Mouse (Mus musculus) spleen, postnatal 0 days (tissue): Measurements from ENCODE around the gene Mmp13. TPM values are rescaled to one million over a fixed set of nuclear protein-coding genes. Genes with fewer than 3 reads are reported as not detected.

Experiments
- polyA plus RNA-seq: library from polyadenylated mRNA; unstranded; fragments of >200 nt; fragmentation: Nextera tagmentation; extraction: Ambion mirVana; gene quantifications from 2 replicates; pipeline ENCODE4 v1.2.1, GENCODE M21; 2015

Gene Mmp13
- 0.40 and 0.58 TPM in 2 replicates for polyA plus RNA-seq

DNA sequence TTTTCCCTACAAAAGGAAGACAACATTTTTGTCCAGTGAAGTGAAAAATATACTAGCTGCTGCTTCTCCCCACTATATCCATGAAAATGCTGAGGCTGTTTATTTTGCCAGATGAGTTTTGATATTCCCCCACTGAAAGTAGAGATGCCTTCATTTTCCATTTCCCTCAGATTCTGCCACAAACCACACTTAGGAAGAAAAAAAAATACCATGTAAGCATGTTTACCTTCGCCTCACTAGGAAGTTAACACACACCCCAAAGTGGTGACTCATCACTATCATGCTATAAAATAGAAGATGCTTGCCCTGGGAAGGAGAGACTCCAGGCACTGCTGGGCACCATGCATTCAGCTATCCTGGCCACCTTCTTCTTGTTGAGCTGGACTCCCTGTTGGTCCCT lies at the start of gene Mmp13:
TSS of gene Mmp13 (plus strand) at position 301 of the 400 bp plus-strand sequence.

Other genes starting within 250 kb of the Mmp13 start
- 3.8 and 5.3 TPM in 2 replicates for gene Dync2h1, start 88.1 kb upstream of the Mmp13 start, polyA plus RNA-seq
- gene Dcun1d5, start 88.0 kb upstream of the Mmp13 start, polyA plus RNA-seq = 79.1 and 85.7 TPM in 2 replicates
- gene Mmp12, start 71.9 kb downstream of the Mmp13 start, polyA plus RNA-seq = 0.18 and 0.19 TPM in 2 replicates
- not detected in 2 replicates for gene Mmp1b, start 115.5 kb downstream of the Mmp13 start, polyA plus RNA-seq
- 0.23 TPM in 1 of 2 replicates, not detected in the other for gene Mmp3, start 173.3 kb downstream of the Mmp13 start, polyA plus RNA-seq
- gene Mmp10, start 229.8 kb downstream of the Mmp13 start, polyA plus RNA-seq = not detected in 2 replicates